Mouse (Mus musculus) thymus, postnatal 36 days (tissue): Measurements from ENCODE around the gene Tmem132c.
"Not testable (repeated sequence)": the region's sequence is repeated elsewhere in the genome, so short reads cannot be mapped to it uniquely, and the experiment has no call there.

ENCODE experiments used
- DNase-seq, 2 experiments: peaks; one replicate each; pipeline ENCODE4 v3.0.0; 2022; ENCODE audit warnings: mixed read lengths in 2 of 2

Tmem132c gene

DNA sequence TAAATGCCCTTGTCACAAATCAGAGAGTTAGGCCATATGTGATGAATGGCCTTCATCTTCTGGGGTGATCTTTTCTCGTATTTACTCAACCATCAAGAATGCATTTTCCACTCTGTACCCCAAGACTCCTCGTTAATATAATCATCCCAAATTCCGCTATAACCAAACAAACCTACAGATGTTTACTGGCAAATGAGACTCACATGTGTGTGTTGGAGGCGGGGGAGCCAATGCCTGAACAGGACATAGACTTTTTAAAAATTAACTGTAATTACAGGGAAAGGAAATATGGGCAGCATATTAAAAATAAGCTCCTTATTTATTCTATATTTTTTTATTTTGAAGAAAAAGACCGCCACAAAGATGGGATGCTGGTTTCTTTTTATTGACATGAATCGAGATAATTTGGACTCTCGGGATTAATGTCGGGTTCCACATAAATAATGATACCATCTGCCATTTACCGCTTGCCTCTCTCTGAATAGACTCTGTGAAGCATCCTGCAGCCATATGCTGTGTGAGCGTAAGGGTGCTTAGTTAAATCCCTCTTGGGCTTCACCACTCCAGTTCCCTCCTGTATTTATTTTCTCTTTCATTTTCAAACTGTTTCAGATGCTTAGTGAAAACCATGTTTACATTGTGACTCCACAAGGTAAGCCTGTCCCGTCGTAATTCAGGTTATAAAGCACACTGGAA is 105.6 kb downstream of the Tmem132c start:
- no peak for DNase-seq

DNA sequence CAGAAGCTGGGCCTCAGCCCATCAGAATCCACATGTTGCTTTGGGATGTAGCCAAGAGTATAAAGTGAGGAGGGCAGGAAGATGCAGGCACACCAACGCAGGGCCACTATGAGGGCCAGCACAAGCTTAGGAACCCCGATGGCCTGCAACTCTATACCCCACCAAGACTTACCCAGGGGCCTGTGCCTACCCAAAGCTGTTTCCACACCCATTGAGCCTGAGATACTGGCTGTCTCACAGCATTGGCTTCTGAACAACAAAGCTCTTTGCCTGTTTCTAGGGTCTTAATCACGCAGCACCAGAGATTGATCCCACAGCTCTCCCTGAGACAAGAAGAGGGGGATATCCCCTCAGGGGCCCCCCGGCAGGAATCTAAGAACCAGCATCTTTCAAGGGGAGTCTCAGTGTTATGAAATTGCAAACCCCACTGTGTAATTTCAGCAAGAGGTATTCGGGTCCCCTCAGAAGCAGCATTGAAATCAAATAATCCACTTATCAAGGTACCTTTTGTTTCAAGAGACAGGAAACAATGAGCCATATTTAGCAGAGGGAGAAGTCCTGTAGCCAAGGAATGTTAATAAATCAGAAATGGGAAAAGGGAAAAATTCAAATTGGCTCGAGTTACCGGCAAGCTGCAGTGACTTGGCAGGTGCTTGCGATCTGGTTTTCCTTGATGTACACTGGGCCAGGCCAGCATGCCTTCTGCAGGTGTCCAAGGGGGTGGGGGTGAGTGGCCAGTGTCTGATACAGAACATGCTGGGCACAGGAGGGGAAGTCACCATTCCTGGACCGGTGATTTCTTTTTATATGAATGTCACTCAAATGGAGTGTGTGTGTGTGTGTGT is 107.8 kb downstream of the Tmem132c start:
- no peak for DNase-seq

GRCm38 (mm10) chr5:127353002-127353401 is 111.4 kb downstream of the Tmem132c start:
- no peak for DNase-seq

- DNase-seq = no peak
These were observed 114.2 kb downstream of the Tmem132c start for GRCm38 (mm10) chr5:127355836-127356235.

DNA sequence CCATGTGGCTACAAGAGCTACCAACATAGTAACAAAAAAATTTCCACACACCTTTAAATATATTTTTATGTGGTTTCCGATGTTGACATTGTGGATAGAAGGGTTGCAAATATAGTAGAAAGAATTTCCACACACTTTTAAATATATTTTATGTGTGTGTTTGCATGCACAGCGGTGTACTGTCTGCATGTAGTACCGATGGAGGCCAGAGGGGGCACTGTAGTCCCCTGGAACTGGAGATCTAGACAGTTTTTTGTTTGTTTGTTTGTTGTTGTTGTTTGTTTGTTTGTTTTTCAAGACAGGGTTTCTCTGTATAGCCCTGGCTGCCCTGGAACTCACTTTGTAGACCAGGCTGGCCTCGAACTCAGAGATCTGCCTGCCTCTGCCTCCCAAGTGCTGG is 116.3 kb downstream of the Tmem132c start:
- DNase-seq = not testable (repeated sequence)

- DNase-seq = no peak
These were observed 119.5 kb downstream of the Tmem132c start for GRCm38 (mm10) chr5:127361145-127361544.

DNA sequence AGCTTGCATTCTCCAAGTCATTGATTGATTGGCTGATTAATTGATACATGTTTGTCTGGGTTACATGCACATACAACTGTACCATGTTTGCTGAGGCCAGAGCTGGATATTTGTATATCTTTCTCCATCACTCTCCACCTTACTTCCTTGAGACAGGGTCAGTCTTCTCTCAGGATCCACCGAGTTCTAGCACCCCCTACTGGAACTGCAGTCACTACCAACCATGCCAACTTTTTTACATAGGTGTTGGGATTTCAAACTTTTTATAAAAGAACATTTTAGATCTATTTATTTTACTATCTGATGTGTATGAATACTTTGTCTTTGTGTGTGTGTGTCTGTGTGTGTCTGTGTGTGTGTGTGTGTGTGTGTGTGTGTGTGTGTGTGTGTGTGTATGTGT is 123.5 kb downstream of the Tmem132c start:
- DNase-seq = no peak

GRCm38 (mm10) chr5:127368191-127368590 is 126.6 kb downstream of the Tmem132c start:
- no peak for DNase-seq

- no peak for DNase-seq
These were observed 128.2 kb downstream of the Tmem132c start for GRCm38 (mm10) chr5:127369812-127370211.

DNA sequence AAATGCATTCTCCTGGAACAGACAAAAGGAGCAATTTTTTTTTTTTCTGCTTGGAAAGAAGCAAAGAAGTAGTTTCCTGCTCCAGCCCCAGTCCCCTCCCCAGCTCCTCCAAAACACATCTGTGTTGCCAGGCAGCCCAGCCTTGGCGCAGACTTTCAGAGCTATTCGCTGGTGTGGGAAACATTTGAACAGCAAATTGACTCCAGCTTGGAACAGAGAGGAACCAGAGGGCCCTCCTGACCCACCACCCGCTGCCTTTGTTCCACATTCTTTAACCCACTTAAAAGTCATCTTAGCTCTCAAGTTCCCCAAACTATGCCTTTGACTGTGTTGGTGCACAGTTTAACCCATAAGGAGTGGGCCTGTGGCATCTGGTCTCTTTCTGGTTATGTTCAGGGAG is 128.9 kb downstream of the Tmem132c start:
- no peak for DNase-seq

DNA sequence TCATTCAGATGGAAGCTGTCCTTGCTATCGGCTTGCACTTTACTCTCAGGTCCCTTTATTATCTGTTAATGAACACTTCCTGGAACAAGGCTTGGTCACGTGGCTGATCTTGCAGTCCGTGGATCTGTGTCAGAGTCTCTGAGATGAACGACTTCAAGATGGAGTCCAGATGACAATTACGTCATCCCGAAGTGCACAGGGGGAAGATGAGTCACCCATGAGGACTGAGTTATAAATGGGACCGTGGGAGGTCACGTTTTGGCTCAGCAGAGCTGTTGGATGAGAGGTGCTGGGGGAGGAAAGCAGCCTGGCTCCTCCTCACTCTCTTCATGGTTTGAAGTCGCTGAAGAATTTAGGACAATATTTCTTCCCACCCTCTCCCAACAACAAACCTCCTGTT is 132.6 kb downstream of the Tmem132c start:
- DNase-seq = no peak

GRCm38 (mm10) chr5:127375654-127376053 is 134.0 kb downstream of the Tmem132c start:
- DNase-seq = no peak

DNA sequence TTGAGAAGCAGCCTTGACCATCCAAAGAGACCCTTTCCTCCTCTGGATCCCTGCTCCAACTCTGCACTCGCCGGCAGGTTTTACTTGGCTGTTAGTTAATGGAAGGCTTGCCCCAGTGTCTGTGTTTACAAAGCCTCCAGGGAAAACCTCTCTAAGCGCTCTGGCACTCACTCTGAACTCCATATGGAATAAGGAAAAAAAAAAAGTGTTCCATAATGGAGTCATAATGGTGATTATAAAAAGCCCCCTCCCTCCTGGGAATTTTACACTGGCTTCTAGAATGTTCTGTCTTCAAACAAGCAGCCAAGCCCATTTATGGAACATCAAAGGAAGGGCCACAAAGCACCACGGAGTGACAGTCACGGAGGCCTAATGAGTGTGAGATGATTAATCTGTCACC is 136.9 kb downstream of the Tmem132c start:
- no peak for DNase-seq

DNA sequence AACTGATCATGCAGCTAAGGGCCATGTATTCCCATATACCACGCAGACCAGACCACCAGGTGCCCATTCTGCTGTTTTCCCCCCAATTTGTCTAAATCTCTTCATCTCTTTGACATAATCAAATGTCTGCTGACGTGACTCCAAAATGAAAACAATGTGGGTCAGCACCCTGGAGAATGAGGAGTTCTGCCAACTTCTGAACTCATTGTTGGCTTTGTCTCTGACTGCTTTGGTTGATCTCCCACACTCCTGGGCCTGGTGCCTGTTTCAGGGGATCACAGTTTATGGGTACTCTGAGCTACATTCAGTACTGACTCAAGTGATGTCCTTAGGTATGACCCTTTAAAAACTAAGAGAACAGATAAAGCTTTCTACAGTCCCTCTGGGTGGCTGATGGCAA is 137.7 kb downstream of the Tmem132c start:
- no peak for DNase-seq

GRCm38 (mm10) chr5:127381216-127381615 is 139.6 kb downstream of the Tmem132c start:
- DNase-seq = no peak

GRCm38 (mm10) chr5:127382571-127382970 is 141.0 kb downstream of the Tmem132c start:
- DNase-seq = no peak

DNA sequence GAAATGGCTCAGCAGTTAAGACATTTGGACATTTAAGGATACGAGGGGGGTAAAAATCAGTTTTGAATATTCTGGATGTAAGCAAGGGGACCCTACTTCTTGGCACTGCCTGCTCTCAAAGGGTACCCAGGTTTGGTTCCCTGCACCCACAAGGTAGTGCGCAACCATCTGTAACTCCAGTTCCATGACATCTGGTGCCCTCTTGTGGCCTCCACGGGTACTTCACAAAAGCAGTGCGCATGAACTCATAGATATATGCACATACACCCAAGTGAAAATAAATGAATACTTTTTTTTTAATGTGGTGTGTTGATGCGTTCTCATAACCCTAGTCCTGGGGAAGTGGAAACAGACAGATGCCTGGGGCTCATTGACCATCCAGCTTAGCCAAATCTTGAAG is 149.6 kb downstream of the Tmem132c start:
- DNase-seq = no peak

GRCm38 (mm10) chr5:127396889-127397288 is 155.3 kb downstream of the Tmem132c start:
- no peak for DNase-seq

DNA sequence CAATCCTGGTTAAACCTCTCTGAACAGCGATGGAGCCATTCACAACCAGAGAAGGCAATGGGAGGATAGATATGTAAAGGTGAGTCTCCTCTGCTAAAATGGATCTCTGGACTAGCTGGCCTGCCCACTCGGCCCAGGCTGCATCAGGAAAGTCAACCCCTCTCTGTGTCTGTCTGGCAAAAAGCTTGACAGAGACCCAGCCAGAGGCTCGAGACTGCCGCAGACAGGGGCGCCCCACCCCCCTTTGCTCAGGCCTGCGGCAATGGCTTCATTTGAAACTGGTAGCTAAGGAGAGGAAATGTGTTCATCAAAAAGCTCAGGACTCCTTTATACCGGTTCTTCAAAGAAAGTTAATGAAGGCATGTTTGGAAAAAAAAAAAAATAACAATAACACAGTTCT is 156.4 kb downstream of the Tmem132c start:
- no peak for DNase-seq

DNA sequence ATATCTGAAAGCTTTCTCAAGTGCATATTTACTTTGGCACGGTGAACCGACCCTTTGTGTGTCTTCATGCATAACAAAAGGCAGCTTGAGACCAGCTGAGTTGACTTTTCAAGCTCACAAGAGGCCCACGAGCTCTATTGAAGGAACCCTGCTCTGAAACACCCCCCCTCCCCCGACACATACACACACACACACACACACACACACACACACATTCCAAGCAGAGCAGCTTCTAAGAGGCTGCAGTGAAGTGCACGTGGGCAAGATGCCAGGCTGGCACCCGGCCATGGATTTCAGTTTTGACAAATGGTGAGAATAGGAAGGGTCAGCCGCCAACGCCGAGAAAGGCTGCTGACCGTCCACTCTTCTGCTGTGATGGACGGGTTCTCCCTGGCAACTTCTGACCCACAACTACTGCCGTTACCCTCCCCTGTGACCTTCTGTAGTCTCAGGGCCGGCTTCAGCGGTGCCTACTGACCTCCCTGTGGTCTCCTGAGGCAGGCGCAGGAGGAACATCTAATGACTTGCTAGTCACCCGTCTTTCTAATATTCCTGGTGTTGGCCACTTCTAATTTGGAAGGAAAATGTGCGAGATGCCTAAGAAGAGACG is 163.9 kb downstream of the Tmem132c start:
- no peak for DNase-seq

GRCm38 (mm10) chr5:127406014-127406655 is 164.5 kb downstream of the Tmem132c start:
- no peak for DNase-seq

DNA sequence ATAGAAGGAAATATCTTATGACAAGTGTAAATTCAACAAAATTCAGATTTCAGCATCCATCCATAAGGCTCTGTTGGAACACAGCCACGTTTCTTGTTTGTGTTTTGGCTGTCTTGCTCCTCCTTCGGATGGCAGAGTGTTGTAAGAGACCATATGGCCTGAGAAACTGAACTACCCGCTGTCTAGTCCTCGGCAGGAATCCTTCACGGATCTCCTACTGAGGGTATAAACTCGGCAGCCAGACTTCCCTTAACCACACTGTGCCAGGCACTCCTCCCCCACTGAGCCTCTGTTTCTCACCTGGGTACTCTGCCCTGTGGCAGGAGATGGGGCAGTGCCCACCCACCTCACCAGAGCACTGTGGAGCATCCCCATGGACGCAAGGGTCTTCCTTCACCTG is 174.9 kb downstream of the Tmem132c start:
- DNase-seq = no peak

DNA sequence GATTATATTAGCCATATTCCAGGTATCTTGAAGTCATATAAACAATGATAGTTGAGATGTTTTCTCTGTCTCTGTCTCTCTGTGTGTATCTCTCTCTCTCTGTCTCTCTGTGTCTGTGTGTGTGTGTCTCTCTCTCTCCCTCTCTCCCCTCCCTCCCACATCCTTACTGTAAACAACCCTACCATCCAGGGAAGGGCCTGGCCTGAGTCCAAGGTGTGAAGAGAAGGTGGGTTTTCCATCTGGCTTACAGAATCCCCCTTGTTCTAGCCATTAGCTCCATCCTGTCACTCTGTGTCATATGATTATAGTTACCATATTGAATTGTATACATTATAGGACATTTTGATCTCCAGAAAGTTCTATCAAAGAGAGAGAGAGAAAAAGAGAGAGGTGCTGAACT is 182.3 kb downstream of the Tmem132c start:
- DNase-seq = no peak
